21 mouse cellular contexts compared by ENCODE assay signal in genomic region chr11:100552842-100553241, GRCm38 (mm10). TPM values are rescaled to one million over a fixed set of nuclear protein-coding genes. Genes with fewer than 3 reads are reported as not detected.
A peak's percentile ranks its signal among the peaks of the same experiment; 100 is the strongest.
DNase-seq lines count a peak whose midpoint lies in the region; ATAC-seq and TF ChIP-seq lines count a peak whose summit lies in the region.
"Had no signal": no experiment of that assay in that cellular context is flagged by ENCODE, and none has a peak within 500 bp of the region (broad histone marks: within the 10 kb centered on the region; RNA-seq: fewer than 3 reads in every experiment).

No protein-coding gene starts in this region.

- no peak overlapping the region for H3K9ac ChIP-seq in forebrain, postnatal 0 days
- no peak overlapping the region for H3K9ac ChIP-seq in forebrain, embryonic 15.5 days (replicated peaks)
- H3K9ac ChIP-seq: forebrain, embryonic 13.5 days; heart, embryonic 12.5 days; liver, embryonic 15.5 days; midbrain, embryonic 12.5 days; neural tube, embryonic 12.5 days had no signal

- H3K4me3 ChIP-seq in forebrain, postnatal 0 days (ENCODE audit: low read depth, low read length) = no peak overlapping the region
- H3K4me3 ChIP-seq in forebrain, embryonic 15.5 days = no peak overlapping the region
- peak overlapping the region; percentile 39; the same call in 1 of the 2 replicates for H3K4me3 ChIP-seq in E14TG2a.4 (replicated peaks; ENCODE audit: low read length)
- H3K4me3 ChIP-seq in heart, embryonic 10.5 days = no peak overlapping the region
- H3K4me3 ChIP-seq: forebrain, embryonic 13.5 days; heart, embryonic 12.5 days; liver, embryonic 15.5 days; midbrain, embryonic 12.5 days; neural tube, embryonic 12.5 days had no signal

- H3K36me3 ChIP-seq in forebrain, postnatal 0 days (ENCODE audit: insufficient read depth) = no peaks in the 10 kb centered on the region
- no peaks in the 10 kb centered on the region for H3K36me3 ChIP-seq in forebrain, embryonic 15.5 days
- no peaks in the 10 kb centered on the region for H3K36me3 ChIP-seq in E14TG2a.4 (ENCODE audit: insufficient read depth, low read length)
- H3K36me3 ChIP-seq in heart, embryonic 10.5 days = no peaks in the 10 kb centered on the region
- H3K36me3 ChIP-seq: heart, embryonic 12.5 days; liver, embryonic 15.5 days; midbrain, embryonic 12.5 days; neural tube, embryonic 12.5 days had no signal

- H3K27me3 ChIP-seq in forebrain, postnatal 0 days (ENCODE audit: insufficient read depth, low read length) = no peaks in the 10 kb centered on the region
- no peaks in the 10 kb centered on the region for H3K27me3 ChIP-seq in forebrain, embryonic 15.5 days
- no peaks in the 10 kb centered on the region for H3K27me3 ChIP-seq in E14TG2a.4 (ENCODE audit: insufficient read depth, low read length)
- peaks cover 4% of the 10 kb centered on the region; the same call in 1 of the 2 replicates for H3K27me3 ChIP-seq in heart, embryonic 10.5 days (ENCODE audit: insufficient read depth, poor library complexity, severe bottlenecking)
- H3K27me3 ChIP-seq: forebrain, embryonic 13.5 days; heart, embryonic 12.5 days; liver, embryonic 15.5 days; midbrain, embryonic 12.5 days; neural tube, embryonic 12.5 days had no signal

- H3K27ac ChIP-seq in forebrain, postnatal 0 days (ENCODE audit: low read depth, low read length) = no peak overlapping the region
- H3K27ac ChIP-seq in forebrain, embryonic 15.5 days (replicated peaks) = no peak overlapping the region
- no peak overlapping the region for H3K27ac ChIP-seq in heart, embryonic 10.5 days
- H3K27ac ChIP-seq: forebrain, embryonic 13.5 days; hindbrain, postnatal 0 days; liver, embryonic 15.5 days; midbrain, embryonic 12.5 days; neural tube, embryonic 12.5 days had no signal

- 79% methylated on average over 4 of the region's 4 CpGs for WGBS in forebrain, postnatal 0 days
- 73% methylated on average over 4 of the region's 4 CpGs for WGBS in forebrain, embryonic 15.5 days
- WGBS in heart, embryonic 10.5 days = 77% methylated on average over 4 of the region's 4 CpGs

- no peak for DNase-seq in forebrain, postnatal 0 days
- peak; percentile 84 to 90 for DNase-seq in lung, adult 18-20 months
- DNase-seq in lung, postnatal 25 days (ENCODE audit: low spot score) = peak; percentile 86
- DNase-seq in heart, adult 9 months (ENCODE audit: low spot score in 2 of 2) = no peak
- DNase-seq in heart, embryonic 10.5 days (ENCODE audit: low spot score) = no peak
- DNase-seq: B cell, adult 2 months; cerebellum, adult 9-10 months; heart, postnatal 10 days; kidney, postnatal 4 days; right cerebral cortex, postnatal 4 days; thymus, postnatal 14 days had no signal

- H3K9me3 ChIP-seq in forebrain, postnatal 0 days (ENCODE audit: low read length) = no peaks in the 10 kb centered on the region
- H3K9me3 ChIP-seq in forebrain, embryonic 15.5 days = no peaks in the 10 kb centered on the region
- H3K9me3 ChIP-seq in E14TG2a.4 (ENCODE audit: low read length) = no peaks in the 10 kb centered on the region
- no peaks in the 10 kb centered on the region for H3K9me3 ChIP-seq in heart, embryonic 10.5 days
- H3K9me3 ChIP-seq: forebrain, embryonic 13.5 days; heart, embryonic 12.5 days; liver, embryonic 15.5 days; midbrain, embryonic 12.5 days; neural tube, embryonic 12.5 days had no signal

- no peak for TF ChIP-seq CTCF in forebrain, postnatal 0 days (IDR thresholded peaks at IDR 0.05; ENCODE audit: low read depth)
- no peak for TF ChIP-seq CTCF in E14TG2a.4 (conservative IDR thresholded peaks at IDR 0.05; ENCODE audit: low read length)

- no peaks in the 10 kb centered on the region for H3K4me1 ChIP-seq in forebrain, postnatal 0 days (ENCODE audit: insufficient read depth)
- peaks cover 2% of the 10 kb centered on the region; the same call in 1 of the 2 replicates for H3K4me1 ChIP-seq in forebrain, embryonic 15.5 days
- peaks cover 92% of the 10 kb centered on the region for H3K4me1 ChIP-seq in E14TG2a.4 (replicated peaks; ENCODE audit: low read depth, low read length)
- H3K4me1 ChIP-seq in heart, embryonic 10.5 days = peaks cover 10% of the 10 kb centered on the region; the same call in 1 of the 2 replicates
- H3K4me1 ChIP-seq: forebrain, embryonic 13.5 days; midbrain, embryonic 12.5 days had no signal

- 0 out of 2 replicates have a peak, but pooled peaks have one; percentile 18 for ATAC-seq in forebrain, postnatal 0 days
- ATAC-seq in forebrain, embryonic 15.5 days (replicated peaks) = no peak
- ATAC-seq: activated CD4-positive, CD25-positive, alpha-beta regulatory T cell, adult 4 months; forebrain, embryonic 13.5 days; hindbrain, postnatal 0 days; intestine, embryonic 16.5 days had no signal

- no peak overlapping the region for H3K4me2 ChIP-seq in forebrain, postnatal 0 days (ENCODE audit: low read depth)
- no peak overlapping the region for H3K4me2 ChIP-seq in forebrain, embryonic 15.5 days (replicated peaks)
- H3K4me2 ChIP-seq: forebrain, embryonic 13.5 days; heart, embryonic 12.5 days; liver, embryonic 15.5 days; midbrain, embryonic 12.5 days; neural tube, embryonic 12.5 days had no signal

RNA-seq across cellular contexts. Expression of gene Ttc25, which starts 7.4 kb away (rescaled TPM):
- 1.2 and 2.2 TPM in 2 replicates for total RNA-seq in forebrain, postnatal 0 days (2014; rRNA removed)
- polyA plus RNA-seq in forebrain, postnatal 0 days (2015; fragmentation: Nextera tagmentation; extraction: Ambion mirVana) = 1.1 and 1.8 TPM in 2 replicates
- polyA plus RNA-seq in forebrain, embryonic 15.5 days (2015; fragmentation: Nextera tagmentation; extraction: Ambion mirVana) = 1.1 and 2.1 TPM in 2 replicates
- 0.59 and 0.75 TPM in 2 replicates for polyA plus RNA-seq in heart, embryonic 10.5 days (2016; fragmentation: Nextera tagmentation; extraction: Ambion mirVana)

RNA-seq across cellular contexts. Expression of gene Cnp, which starts 21.9 kb away (rescaled TPM):
- 37.3 and 41.5 TPM in 2 replicates for total RNA-seq in forebrain, postnatal 0 days (2014; rRNA removed)
- 44.8 and 56.2 TPM in 2 replicates for polyA plus RNA-seq in forebrain, postnatal 0 days (2015; fragmentation: Nextera tagmentation; extraction: Ambion mirVana)
- polyA plus RNA-seq in forebrain, embryonic 15.5 days (2015; fragmentation: Nextera tagmentation; extraction: Ambion mirVana) = 23.4 and 26.9 TPM in 2 replicates
- 16.3 and 20.0 TPM in 2 replicates for polyA plus RNA-seq in heart, embryonic 10.5 days (2016; fragmentation: Nextera tagmentation; extraction: Ambion mirVana)

RNA-seq across cellular contexts. Expression of gene Acly, which starts 25.0 kb away (rescaled TPM):
- total RNA-seq in forebrain, postnatal 0 days (2014; rRNA removed) = 199 and 203 TPM in 2 replicates
- 89.9 and 109 TPM in 2 replicates for polyA plus RNA-seq in forebrain, postnatal 0 days (2015; fragmentation: Nextera tagmentation; extraction: Ambion mirVana)
- polyA plus RNA-seq in forebrain, embryonic 15.5 days (2015; fragmentation: Nextera tagmentation; extraction: Ambion mirVana) = 230 and 237 TPM in 2 replicates
- polyA plus RNA-seq in heart, embryonic 10.5 days (2016; fragmentation: Nextera tagmentation; extraction: Ambion mirVana) = 127 and 139 TPM in 2 replicates

Comparison
In these comparisons a context has a peak if more than half of its experiments do, and no peak if none do; other contexts are left out.
1. DNase-seq: peak in lung, adult 18-20 months (2 of 2) and lung, postnatal 25 days (single experiment); none in forebrain, postnatal 0 days (single experiment), heart, adult 9 months (0 of 2) and heart, embryonic 10.5 days (single experiment).